Mouse (Mus musculus) embryonic facial prominence, embryonic 13.5 days (tissue): Measurements from ENCODE around the gene Tfap2e. TPM values are rescaled to one million over a fixed set of nuclear protein-coding genes. Genes with fewer than 3 reads are reported as not detected.

Source experiments
- ATAC-seq: fragments of 200-750 bp; cut with Nextera tagmentation; 2 replicates; pipeline ENCODE4 v1.8.0; 2017; ENCODE audit warnings: low read depth; ENCODE audit not compliant: insufficient number of reproducible peaks, insufficient read depth, low FRiP score, low TSS enrichment
- H3K27ac ChIP-seq: fragments of 300-500 bp; sonication (generic); 2 replicates; pipeline ENCODE4 v1.5.1; 2015; ENCODE audit warnings: moderate library complexity, mild to moderate bottlenecking, inconsistent platforms
- H3K27me3 ChIP-seq: fragments of 300-500 bp; sonication (generic); 2 replicates; pipeline ENCODE4 v1.6.1; 2015; ENCODE audit warnings: mild to moderate bottlenecking, inconsistent platforms
- H3K36me3 ChIP-seq: fragments of 300-500 bp; sonication (generic); 2 replicates; pipeline ENCODE4 v1.6.1; 2015; ENCODE audit warnings: mild to moderate bottlenecking, inconsistent platforms
- H3K4me1 ChIP-seq: fragments of 300-500 bp; sonication (generic); 2 replicates; pipeline ENCODE4 v1.6.1; 2015; ENCODE audit warnings: inconsistent platforms
- H3K4me2 ChIP-seq: fragments of 300-500 bp; sonication (generic); 2 replicates; pipeline ENCODE4 v1.6.1; 2015; ENCODE audit warnings: moderate library complexity, mild to moderate bottlenecking, inconsistent platforms
- H3K4me3 ChIP-seq: fragments of 300-500 bp; sonication (generic); 2 replicates; pipeline ENCODE4 v1.5.1; 2015; ENCODE audit warnings: mild to moderate bottlenecking, inconsistent platforms
- H3K9ac ChIP-seq: fragments of 300-500 bp; sonication (generic); 2 replicates; pipeline ENCODE4 v1.6.1; 2015; ENCODE audit warnings: mild to moderate bottlenecking, inconsistent platforms
- H3K9me3 ChIP-seq: fragments of 300-500 bp; sonication (generic); 2 replicates; pipeline ENCODE4 v1.6.1; 2016; ENCODE audit warnings: inconsistent platforms
- WGBS: fragments of 180-500 bp; shearing (Covaris S2); methylation state at CpG from one replicate; pipeline ENCODE4 v1.1.7; 2015; ENCODE audit warnings: mixed read lengths; 5-methylcytosine and 5-hydroxymethylcytosine counted together
- polyA plus RNA-seq: library from polyadenylated mRNA; unstranded; fragments of >200 nt; fragmentation: Nextera tagmentation; extraction: Ambion mirVana; gene quantifications from 2 replicates; pipeline ENCODE4 v1.2.1, GENCODE M21; 2015

Tfap2e gene
- polyA plus RNA-seq, 1 experiment from 2014 or later: not detected

GRCm38 (mm10) chr4:126682298-126682697, 53.7 kb downstream of the Tfap2e start:
- Histone ChIP-seq H3K9me3 (no peaks in the 10 kb centered on the region), H3K4me3 (no peak overlapping the region)
- WGBS: 75% methylated on average over 5 of the region's 5 CpGs

GRCm38 (mm10) chr4:126677054-126678003, 58.7 kb downstream of the Tfap2e start, which contains the start of gene Psmb2:
Gene Psmb2 (plus strand): TSS chr4:126677630.
- ATAC-seq: peak; percentile 93
- H3K4me3 ChIP-seq: peak within 1 kb of the TSS; percentile 100
- peak within 1 kb of the TSS; percentile 85 for H3K27ac ChIP-seq
- 3% methylated on average over 48 of the region's 48 CpGs for WGBS
- H3K36me3 ChIP-seq: no peaks in the 10 kb centered on the region
- H3K9ac ChIP-seq: peak within 1 kb of the TSS; percentile 100
- peaks cover 13% of the 10 kb centered on the region for H3K4me1 ChIP-seq
- H3K9me3 ChIP-seq: no peaks in the 10 kb centered on the region
- H3K27me3 ChIP-seq: no peaks in the 10 kb centered on the region
- peak within 1 kb of the TSS; percentile 94 for H3K4me2 ChIP-seq

More at GRCm38 (mm10) chr4:126682298-126682697, 53.7 kb downstream of the Tfap2e start:
- Histone ChIP-seq H3K4me2 (no peak overlapping the region), H3K36me3 (peaks cover 31% of the 10 kb centered on the region), H3K27ac (no peak overlapping the region), H3K9ac (no peak overlapping the region), H3K27me3 (no peaks in the 10 kb centered on the region), H3K4me1 (peaks cover 13% of the 10 kb centered on the region)
- no peak for ATAC-seq

- WGBS: 86% methylated on average over 2 of the region's 2 CpGs
- no peak overlapping the region for H3K4me2 ChIP-seq
Observed at GRCm38 (mm10) chr4:126667075-126667474, 69.0 kb downstream of the Tfap2e start.

More at GRCm38 (mm10) chr4:126667075-126667474, 69.0 kb downstream of the Tfap2e start:
- Histone ChIP-seq H3K27ac (no peak overlapping the region), H3K9me3 (peaks cover 8% of the 10 kb centered on the region; the same call in 1 of the 2 replicates), H3K27me3 (no peaks in the 10 kb centered on the region), H3K9ac (no peak overlapping the region), H3K4me1 (no peaks in the 10 kb centered on the region), H3K36me3 (no peaks in the 10 kb centered on the region), H3K4me3 (no peak overlapping the region)
- ATAC-seq: no peak

Other genes with a start within 250 kb of the Tfap2e start
- 3.9 and 4.0 TPM in 2 replicates for gene Ago4, start 202.8 kb downstream of the Tfap2e start, polyA plus RNA-seq
- gene Clspn, start 179.3 kb downstream of the Tfap2e start, polyA plus RNA-seq: 48.1 and 49.7 TPM in 2 replicates
- gene 5730409E04Rik, start 126.4 kb downstream of the Tfap2e start, polyA plus RNA-seq: 5.0 and 5.6 TPM in 2 replicates
- 477 and 482 TPM in 2 replicates for gene Psmb2, start 58.6 kb downstream of the Tfap2e start, polyA plus RNA-seq
- gene Ncdn, start 17.2 kb upstream of the Tfap2e start, polyA plus RNA-seq: 29.5 and 30.7 TPM in 2 replicates
- 15.9 and 17.4 TPM in 2 replicates for gene AU040320, start 17.3 kb upstream of the Tfap2e start, polyA plus RNA-seq
- 27.0 and 34.4 TPM in 2 replicates for gene Zmym4, start 231.9 kb upstream of the Tfap2e start, polyA plus RNA-seq